Mouse (Mus musculus) ES-E14 (cell line): ENCODE measurements around the gene Vav3.

ENCODE experiments used
- CHD2 ChIP-seq: IDR thresholded peaks from 2 replicates; pipeline ENCODE4 v1.6.1; 2014; ENCODE audit warnings: mild to moderate bottlenecking, low read depth, low read length, inconsistent platforms
- HCFC1 ChIP-seq: IDR thresholded peaks from 2 replicates; pipeline ENCODE4 v1.6.1; 2012; ENCODE audit warnings: low read length, inconsistent platforms, borderline replicate concordance; ENCODE audit not compliant: insufficient read depth
- MAFK ChIP-seq: IDR thresholded peaks from 2 replicates; pipeline ENCODE4 v1.6.1; 2014; ENCODE audit warnings: mild to moderate bottlenecking, low read depth, low read length, inconsistent platforms; ENCODE audit not compliant: insufficient read depth
- ZC3H11A ChIP-seq: IDR thresholded peaks from 2 replicates; pipeline ENCODE4 v1.6.1; 2012; ENCODE audit warnings: low read depth, mild to moderate bottlenecking, inconsistent platforms, low read length, borderline replicate concordance
- ZNF384 ChIP-seq: IDR thresholded peaks from 2 replicates; pipeline ENCODE4 v1.6.1; 2012; ENCODE audit warnings: low read depth, low read length, inconsistent platforms

DNA sequence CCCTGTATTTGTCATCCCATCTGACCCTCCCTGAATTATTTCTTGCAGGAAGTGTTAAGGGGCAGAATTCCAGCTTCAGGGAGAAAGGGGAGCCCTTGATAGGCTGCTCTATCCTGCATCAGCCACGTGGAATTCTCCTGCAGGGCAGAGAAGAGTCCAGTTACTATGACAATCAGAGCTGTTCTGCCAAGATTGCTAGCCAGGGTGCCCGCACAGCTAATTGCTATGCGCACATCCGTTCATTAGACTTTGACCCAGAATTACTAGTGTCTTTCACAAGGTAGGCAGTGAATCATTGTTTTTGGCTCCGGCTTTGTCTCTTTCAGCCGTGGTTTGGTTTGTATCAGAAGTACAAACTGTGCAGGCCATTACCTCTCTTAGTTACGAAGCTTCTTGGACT, 33.0 kb upstream of the Vav3 start:
- TF ChIP-seq HCFC1 = no peak
- TF ChIP-seq CHD2 = no peak
- TF ChIP-seq ZC3H11A = no peak
- no peak for TF ChIP-seq ZNF384
- TF ChIP-seq MAFK = no peak
